Mouse (Mus musculus) erythroblast, embryonic 14.5 days (primary cell): ENCODE measurements at regions not wholly inside any gene's neighbourhood (a gene's known extent, or its start where the extent isn't known, plus 50 kb on each side); places are given as distances from the start of the nearest gene placed in this dataset.

Experiments
- GATA1 ChIP-seq: IDR thresholded peaks from 2 replicates; pipeline ENCODE4 v1.6.1; 2012; ENCODE audit warnings: low read length, inconsistent platforms, mixed read lengths
- TAL1 ChIP-seq: IDR thresholded peaks from 3 replicates; pipeline ENCODE4 v1.6.1; 2012; ENCODE audit warnings: low read length, inconsistent platforms, mixed read lengths

DNA sequence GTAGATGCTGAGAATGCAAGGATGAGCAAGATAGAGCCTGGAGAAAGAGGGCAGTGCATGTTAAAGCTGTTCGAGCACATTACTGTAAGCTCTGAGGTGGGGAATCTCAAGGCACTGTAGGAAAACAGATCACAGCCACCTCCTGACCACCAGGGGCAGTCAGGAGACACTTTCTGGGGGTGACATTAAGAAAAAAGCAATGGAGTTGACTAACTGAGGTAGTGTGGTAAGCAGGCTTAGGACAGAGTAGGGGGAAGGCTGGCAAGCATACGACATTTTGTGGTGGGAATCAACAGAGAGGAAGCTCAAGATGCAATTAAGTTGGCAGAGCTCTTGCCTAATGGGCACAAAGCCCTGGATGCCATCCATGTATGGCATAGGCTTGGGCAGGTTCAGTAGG lies 172.9 kb upstream of the Ercc4 start:
- TF ChIP-seq GATA1 = no peak
- TF ChIP-seq TAL1 = no peak
